Mouse (Mus musculus) cerebellum, adult 8-10 months (tissue): ENCODE data around the gene Saxo1.

Experiments used
- DNase-seq: peaks from one replicate; pipeline ENCODE4 v3.0.0; 2022

Saxo1 gene

DNA sequence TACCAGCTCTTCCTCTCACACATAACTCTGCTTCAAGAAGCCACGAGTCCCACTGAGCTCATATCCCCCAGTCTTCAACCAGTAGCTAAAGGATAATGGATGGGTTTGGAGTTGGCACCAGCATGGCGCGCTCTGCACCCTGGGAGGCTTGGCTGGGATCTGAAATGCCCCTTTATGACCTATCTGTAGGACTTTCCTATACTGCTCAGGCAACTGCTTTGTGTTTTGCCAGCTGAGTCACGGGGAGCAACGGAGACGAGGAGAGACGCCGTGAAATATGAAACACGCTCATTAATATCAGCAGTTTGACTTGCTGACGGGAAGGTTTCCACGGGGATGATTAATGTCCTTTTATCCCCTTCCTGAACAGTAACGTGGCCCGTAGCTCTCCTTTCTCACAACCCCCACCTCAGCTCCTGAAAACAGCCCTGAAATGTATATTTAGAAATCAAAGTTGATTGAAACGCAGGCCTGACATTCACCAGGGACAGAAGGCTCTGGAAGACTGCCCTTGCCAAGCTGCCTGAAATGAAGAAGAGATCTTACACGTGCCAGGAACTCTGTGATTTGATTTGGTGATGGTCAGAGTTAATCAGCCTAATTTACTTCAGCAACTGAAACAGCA, 141.6 kb downstream of the Saxo1 start:
- DNase-seq: no peak

DNA sequence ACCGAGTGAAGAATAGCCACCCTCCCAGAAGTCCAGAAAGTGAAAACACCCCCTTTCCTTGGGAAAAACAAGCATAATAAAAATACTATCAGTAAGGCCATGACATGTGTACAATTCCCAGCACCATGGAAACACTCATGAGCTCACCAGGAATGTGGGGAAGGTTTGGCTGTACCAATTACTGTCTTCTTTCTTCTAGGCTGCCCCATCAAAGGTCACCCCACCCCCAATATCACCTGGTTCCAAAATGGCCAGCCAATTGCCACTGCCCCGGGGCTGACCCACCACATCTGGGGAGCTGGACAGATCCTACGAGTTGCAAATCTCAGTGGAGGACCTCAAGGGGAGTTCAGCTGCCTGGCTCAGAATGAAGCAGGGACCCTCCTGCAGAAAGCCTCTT, 144.7 kb downstream of the Saxo1 start:
- no peak for DNase-seq

DNA sequence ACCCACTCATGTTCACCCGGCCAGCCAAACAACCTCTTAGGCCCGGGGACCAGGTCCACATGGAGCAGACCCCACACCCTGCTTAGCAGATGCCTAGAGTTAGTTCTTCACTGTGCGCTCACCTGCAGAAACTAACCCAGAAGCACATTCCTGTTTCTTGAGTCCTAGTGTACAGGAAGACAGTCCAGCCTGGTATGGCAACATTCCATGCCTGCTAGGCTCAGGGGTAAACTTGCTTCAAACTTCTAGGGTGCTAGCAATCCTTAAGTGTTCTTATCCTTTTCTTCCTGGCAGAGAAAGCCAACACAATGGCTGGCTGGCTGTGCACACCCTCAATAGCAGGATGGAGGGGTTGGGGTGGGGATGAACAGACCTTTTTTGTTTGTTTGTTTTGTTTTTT, 147.2 kb downstream of the Saxo1 start:
- DNase-seq: no peak

DNA sequence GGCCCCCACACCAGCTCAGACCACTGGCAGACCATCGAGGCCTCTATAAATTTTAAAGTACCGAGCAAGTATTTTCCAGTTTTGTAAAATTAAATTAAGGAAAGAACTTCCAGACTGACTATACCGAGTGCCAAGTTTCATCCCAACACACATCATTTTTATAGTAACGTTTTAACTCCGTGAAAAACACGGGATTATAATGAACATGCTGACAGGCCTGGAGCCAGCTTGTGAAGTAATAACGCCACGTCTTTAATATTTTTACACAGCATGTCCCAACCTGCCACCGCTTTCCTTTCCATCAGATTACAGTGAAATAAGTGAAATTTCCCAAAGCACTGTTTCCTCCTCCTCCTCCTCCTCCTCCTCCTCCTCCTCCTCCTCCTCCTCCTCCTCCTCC, 149.7 kb downstream of the Saxo1 start:
- DNase-seq: no peak

DNA sequence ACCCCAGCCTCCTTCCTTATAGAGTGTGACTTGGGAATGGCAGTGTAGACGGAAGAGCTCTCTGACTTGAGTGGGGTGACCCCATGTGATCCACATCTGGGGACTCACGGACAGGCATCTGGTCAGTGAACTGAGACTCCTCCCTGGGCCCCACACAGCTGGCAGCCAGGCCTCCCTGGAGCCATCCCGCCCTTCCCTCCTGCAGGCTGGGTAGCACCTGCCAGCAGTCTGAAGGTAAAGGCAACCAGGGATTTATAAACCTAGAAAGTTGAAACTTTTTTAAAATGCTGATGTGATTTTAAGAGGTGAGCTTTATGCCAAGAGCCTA, 151.0 kb downstream of the Saxo1 start:
- no peak for DNase-seq

DNA sequence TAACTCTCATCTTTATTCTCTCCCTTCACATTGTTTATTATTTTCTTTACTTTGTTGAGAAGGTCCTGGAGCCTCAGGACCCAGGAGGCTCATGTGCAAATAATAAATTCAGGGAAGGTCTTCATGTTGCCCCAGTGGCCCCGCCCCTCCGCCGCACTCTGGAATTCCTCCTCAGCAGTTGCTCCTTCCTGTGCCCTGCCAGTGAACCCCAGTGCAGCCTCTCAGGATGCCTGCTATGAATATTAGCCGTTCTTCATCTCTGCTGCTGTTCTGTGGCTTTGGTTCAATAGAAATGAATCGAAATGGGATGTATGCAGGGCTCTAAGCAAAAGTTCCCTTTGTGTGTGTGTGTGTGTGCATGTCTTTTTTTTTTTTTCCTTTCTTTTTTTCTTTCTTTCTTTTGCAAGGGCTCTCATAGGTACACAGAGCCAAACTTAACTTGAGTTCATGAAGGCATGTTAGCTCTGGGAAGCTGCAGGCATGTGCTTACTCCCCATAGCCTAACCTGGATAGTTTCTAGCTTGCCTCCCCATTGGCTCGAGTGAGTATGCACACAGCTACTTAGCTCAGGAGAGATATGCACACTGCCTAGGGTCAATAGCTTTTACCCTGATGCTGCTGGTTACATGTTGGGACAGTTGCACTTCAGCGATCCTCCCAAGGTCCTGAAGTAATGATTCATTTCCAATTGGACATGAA, 151.5 kb downstream of the Saxo1 start:
- no peak for DNase-seq

DNA sequence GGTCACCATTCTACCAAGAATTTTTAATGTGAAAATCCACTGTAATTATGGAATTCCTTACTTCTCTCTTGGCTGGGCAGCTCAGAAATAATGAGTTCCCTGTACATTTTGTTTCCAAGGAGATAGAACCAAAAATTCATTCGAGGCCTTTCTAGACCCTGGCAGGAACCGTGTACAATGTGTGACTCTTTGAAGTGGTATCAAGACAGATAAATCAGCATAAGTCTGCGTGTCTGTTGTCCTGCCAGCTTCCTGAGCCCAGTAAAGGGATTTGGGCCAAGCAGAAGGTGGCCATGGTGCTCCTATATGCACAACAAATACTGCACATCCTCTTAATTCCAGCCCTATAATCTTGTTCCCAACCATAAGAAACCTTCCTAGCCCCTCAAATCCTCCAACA, 157.0 kb downstream of the Saxo1 start:
- DNase-seq: no peak

DNA sequence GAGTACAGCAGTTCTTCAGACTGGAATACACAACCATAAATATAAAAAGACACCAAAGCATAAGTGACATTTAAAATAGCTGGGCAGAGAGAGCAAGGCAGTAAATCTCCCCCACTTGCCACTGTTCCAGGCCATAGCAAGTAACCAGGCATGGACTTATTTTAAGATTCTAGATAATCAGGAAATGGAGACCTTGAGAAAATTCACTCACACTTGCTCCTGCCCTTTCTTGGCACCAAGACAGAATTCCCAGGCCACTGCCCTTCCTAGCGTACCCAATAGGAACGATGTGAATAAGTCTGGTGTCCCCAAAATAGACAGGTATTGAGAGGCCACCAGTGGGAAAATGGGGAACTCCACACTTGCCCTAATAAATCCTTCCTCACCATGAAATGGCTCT, 160.7 kb downstream of the Saxo1 start:
- DNase-seq: no peak

DNA sequence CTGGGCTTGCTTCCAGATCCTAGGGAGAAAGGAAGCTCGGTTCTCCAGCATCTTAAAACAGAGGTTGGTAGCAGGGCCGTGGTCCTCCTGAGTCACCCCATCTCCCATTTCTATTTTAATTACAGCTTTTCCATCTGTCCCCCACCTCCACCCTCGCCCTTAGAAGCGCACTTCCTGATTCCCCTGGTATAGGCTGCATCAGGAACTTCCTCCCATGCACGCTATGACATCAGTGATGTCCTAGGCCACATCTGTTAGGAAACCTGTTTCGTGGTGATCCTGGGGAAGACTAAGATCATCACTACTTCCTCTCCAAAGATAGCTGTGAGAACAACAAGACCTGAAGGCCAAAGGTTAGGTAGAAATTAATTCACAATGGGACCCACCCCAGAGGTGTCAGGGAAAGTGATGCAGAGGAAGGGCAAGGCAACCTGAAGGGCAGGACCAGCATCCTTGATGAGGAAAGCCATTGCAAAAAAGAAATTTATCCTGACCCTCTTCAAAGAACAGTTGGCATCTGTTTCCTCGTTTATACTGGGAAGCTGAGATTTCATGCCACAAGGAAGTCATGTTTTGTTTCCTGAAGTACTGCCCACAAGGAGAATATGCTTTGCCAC, 161.3 kb downstream of the Saxo1 start:
- DNase-seq: no peak

DNA sequence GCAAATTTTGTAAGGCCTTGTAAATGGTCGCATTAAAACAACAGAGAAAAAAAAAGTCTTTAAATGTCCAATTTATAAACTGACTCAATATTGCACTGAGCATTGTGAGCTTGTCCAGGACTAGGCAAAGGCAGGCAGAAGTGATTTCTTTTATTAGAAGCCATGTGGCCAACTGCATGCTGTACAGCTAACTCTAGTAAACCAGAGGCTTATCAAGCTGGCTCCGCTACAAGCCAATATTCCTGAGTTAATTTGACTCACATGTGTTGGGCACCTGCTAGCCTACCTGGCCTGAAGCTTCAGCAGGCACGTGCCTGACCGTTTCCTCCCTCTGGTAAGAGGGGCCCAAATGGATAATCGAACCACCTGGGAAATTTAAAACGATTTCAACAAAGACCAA, 162.5 kb downstream of the Saxo1 start:
- no peak for DNase-seq
